Mouse (Mus musculus) fat pad, adult 2 months (tissue): ENCODE results near the gene Fam83f.
"Not testable (repeated sequence)": the region's sequence is repeated elsewhere in the genome, so short reads cannot be mapped to it uniquely, and the experiment has no call there.

Experiments used
- DNase-seq: peaks from one replicate; pipeline ENCODE4 v3.0.0-alpha.2; 2011; ENCODE audit warnings: low read depth, low spot score; ENCODE audit errors: extremely low read depth

The Fam83f gene

DNA sequence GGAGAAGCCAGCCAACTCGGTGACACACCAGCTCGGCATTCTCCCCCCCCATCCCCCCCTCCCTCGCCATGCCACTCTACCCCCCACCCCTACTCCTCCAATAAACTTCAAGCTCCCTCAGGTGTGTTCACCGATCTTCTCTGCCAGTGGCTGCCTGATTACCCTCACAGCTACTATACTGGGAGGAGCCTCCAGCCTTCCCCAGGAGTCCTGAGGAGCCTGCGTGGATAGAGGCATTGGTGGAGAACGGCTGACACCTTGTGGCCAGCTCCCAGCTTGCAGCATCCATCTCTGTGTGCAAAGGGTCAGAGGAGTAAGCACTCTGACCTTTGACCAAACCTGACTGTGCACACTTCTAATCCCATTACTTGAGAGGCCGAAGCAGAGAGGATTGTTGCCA lies 32.6 kb downstream of the Fam83f start:
- no peak for DNase-seq

DNA sequence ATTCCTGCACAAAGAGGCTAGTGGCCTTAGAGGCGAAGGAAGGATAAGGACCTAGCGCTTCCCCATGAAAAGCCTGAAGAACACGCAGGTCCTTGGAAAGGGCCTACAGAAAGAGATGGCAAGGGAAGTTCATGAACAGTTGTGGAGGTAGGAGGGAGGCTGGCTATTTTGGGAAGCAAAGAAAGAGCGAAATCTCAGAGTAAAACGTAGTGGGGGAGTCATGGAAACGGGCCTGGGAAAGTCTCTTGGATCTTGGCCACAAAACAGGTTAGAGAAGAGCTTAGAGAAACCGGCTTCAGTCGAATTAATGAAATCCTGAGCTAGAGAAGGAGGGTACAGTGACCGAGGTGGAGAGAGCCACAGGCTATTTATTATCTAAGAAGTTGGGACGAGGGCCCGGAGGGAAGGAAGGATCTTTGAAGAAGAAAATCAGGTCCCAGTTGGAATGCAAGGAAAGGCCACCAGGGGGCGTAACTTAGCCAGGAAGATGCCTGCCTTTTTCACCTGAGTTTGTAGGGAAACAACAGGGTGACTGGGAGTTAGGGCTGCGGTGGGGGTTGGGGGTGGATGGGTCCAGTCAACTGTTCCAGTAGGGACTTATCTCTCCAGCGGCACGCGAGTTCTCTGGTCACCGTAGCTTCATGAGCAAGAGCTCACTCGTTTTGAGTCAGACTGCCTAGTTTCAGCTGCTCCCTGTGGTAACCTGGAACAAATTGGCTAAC lies 34.3 kb downstream of the Fam83f start:
- DNase-seq, result no peak

- DNase-seq, result no peak
Observed at GRCm38 (mm10) chr15:80706596-80706995, 34.9 kb downstream of the Fam83f start.

GRCm38 (mm10) chr15:80707088-80707487 lies 35.4 kb downstream of the Fam83f start:
- peak; percentile 89 for DNase-seq

GRCm38 (mm10) chr15:80709593-80709992 lies 37.9 kb downstream of the Fam83f start:
- DNase-seq, result peak; percentile 76

DNA sequence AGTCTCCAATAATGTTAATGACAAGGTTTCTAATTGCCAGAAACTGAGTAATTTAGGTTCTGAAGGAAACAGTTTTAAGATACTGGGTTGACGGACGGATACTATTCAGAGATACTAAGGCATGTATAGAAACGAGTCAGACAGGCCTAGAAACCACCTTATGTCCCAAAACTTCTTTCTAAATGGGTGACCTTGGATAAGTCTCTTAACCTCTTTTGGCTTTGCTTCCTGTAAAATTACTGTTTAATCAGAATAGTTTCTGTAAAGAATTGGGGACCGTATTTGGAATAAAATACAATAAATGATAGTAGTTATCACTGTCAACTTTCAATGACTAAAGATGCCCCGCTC lies 38.6 kb downstream of the Fam83f start:
- no peak for DNase-seq

DNA sequence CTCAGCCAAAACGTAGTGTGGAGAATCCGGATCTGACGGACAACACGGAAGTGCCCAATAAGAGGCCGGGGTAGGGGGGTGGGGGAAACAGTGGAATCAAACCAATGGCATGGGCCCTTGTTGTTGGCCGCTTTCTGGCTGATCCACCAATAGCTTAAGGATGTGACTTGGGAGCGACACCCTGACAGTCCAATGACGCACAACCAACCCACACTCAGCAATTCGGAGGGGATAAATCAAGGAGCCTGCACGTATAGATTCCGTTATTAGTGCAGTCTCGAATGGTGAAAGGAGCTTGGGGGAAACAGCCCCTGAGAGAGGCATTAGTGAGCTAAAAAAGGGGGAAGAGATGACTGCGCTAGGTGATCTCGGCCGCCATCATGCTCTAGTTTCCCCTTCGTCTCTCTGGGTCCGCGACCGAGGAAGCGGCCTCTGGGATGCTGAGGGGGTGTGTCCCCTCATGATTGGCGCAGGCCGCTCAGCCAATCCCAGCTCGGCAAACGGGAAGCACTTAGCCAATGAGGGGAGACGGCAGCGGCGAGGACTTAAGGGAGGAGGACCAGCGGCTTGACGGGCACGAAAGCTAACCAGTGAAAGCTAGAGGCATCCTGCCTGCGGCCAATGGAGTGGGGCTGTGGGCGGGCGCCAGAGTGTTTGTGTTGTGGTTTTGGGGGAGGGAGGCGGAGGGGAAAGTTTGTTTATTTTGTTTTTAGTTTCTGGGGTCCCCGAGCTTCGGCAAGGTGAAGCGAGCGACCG lies 39.1 kb downstream of the Fam83f start, which contains the start of gene Tnrc6b:
TSS of gene Tnrc6b (plus strand) at position 706 of the 756 bp plus-strand sequence.
- DNase-seq, result peak; percentile 93

- no peak for DNase-seq
Observed at GRCm38 (mm10) chr15:80711401-80712151, 39.9 kb downstream of the Fam83f start.

GRCm38 (mm10) chr15:80714299-80714698 lies 42.7 kb downstream of the Fam83f start:
- DNase-seq, result no peak

- no peak for DNase-seq
Observed at GRCm38 (mm10) chr15:80716631-80717135, 45.0 kb downstream of the Fam83f start.

DNA sequence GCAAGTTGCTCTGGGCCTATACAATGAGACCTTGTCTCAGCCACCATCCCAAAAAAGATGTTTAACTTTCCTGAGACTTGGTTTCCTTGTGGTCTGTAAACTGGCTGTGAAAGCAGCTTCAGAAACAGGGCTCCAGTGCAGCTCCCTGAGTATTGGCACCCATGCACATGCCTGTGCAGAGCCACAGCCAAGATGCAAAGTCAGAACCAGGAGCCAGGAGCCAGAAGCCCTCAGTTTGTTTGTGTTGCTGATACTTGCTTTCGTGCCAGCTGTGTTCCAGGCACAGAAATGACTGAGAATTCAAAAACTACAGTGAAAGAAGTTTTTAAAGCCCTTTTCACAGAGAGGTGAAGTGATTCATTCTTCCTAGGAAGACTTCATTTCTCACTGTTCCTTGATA lies 45.8 kb downstream of the Fam83f start:
- no peak for DNase-seq

GRCm38 (mm10) chr15:80720249-80720648 lies 48.6 kb downstream of the Fam83f start:
- no peak for DNase-seq

GRCm38 (mm10) chr15:80721861-80722260 lies 50.2 kb downstream of the Fam83f start:
- no peak for DNase-seq

- no peak for DNase-seq
Observed at GRCm38 (mm10) chr15:80722366-80722765, 50.7 kb downstream of the Fam83f start.

DNA sequence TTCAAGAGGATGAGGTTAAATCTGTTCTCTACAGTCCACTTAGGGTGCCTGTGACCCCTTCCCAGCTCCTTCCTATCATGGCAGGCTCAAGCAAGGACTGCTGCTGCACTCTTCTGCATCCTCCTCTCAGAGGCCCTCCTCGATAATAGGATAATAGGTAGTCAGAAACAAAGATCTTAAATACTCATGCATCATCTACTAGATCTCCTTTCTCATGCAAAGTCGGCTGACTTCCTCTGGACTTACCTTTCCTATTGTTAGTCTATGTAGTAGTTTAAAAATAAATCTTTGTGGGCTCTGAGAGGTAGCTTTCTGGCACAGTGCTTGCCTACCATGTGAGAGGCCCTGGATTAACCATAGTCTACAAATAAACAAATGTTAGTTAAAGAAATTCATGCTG lies 57.8 kb downstream of the Fam83f start:
- no peak for DNase-seq

- DNase-seq, result no peak
Observed at GRCm38 (mm10) chr15:80731043-80731442, 59.4 kb downstream of the Fam83f start.

DNA sequence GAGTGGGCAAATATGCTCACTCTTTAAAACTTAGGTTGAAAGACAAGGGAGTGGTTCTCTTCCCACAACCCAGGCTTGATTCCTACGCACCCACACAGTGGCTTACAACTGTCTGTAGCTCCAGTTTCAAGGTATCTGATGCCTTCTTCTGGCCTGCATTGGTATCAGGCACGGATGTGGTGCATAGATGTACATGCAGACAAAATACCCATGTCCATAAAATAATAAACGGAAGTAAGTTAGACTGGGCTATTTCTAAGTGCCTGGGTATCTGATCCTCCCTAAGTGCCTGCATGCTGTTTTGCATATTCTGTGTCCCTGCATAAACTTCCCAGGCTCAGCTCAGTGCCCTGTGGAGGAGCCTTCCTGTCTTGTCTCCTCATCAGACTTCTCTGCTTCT lies 59.9 kb downstream of the Fam83f start:
- no peak for DNase-seq

DNA sequence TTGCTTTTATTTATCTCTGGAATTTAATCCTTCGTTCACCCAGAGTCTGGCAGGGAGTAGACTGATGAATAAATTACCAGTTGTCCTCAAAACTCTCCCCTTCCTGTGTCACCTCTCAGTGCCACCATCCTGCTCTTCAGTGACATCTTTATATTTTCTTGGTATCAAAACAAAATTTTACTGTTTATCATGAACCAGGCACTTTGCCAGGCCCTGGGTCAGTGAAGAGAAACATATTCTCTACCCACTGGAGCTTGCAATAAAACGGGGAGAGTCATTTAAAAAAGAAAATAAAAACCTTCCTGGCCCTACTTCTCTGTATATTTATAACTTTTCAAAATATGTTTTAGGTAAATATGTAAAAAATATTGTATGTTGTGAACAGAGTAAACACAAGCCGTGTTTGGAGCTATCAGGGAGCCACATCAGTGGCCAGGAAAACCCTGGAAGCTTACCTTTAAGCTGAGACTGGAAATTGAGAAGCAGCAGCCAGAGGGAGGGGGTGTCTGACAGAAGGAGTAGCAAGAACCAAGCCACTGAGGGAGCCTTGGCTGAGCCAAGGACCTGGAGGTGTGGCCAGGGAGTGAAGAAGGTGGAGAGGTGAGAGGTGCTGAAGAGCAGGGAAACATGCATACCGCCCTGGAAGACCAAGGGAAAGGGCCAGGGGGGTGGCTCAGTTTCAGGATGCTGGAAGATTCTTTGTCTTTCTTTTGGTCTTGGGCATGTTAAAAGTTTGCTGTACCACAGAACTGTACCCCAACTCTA lies 60.8 kb downstream of the Fam83f start:
- no peak for DNase-seq

- no peak for DNase-seq
Observed at GRCm38 (mm10) chr15:80735300-80735699, 63.7 kb downstream of the Fam83f start.

DNA sequence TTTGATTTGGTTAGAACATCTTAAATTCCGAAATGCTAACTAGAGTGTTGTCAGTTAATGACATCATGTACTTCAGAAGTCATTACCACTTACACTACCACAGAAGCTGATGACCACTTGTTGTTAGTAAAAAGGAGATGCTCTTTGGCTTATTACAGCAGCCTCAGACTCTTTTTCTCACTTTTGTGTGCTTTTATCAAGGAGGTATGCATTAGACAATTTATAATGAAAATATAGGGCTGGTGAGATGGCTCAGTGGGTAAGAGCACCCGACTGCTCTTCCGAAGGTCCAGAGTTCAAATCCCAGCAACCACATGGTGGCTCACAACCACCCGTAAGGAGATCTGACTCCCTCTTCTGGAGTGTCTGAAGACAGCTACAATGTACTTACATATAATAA lies 64.1 kb downstream of the Fam83f start:
- DNase-seq, result not testable (repeated sequence)

GRCm38 (mm10) chr15:80736553-80736952 lies 64.9 kb downstream of the Fam83f start:
- DNase-seq, result no peak
